Mouse (Mus musculus): ENCODE data around the gene Dpy19l1.

- TF ChIP-seq GATA1 (IDR thresholded peaks at IDR 0.05; ENCODE audit: low read length) (no peak), TAL1 (IDR thresholded peaks at IDR 0.05; ENCODE audit: low read length) (no peak)
These were observed 3.6 kb upstream of the Dpy19l1 start for GRCm38 (mm10) chr9:24506510-24506909.
